Mouse (Mus musculus): Measurements from ENCODE around the gene Adgrv1.

The Adgrv1 gene

DNA sequence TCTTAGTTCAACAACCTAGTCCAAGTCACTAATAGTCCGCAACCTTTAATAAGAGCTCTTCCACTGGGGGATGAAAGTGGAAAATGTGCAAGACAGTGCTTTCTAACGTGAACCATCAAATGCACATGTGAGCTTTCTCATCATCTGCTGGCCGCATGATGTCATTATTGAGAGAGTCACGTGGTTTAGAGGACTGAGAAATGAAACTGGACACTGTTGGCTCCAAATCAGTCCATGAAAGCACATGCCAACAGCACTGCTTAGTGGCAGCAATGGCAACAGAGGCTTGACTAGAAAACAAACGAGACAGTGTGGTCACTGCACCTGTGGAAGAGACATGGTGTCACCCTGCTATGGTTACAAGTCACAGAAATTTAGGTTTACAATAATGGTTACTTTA is 395.0 kb downstream of the Adgrv1 start:
- DNase-seq: no peak

DNA sequence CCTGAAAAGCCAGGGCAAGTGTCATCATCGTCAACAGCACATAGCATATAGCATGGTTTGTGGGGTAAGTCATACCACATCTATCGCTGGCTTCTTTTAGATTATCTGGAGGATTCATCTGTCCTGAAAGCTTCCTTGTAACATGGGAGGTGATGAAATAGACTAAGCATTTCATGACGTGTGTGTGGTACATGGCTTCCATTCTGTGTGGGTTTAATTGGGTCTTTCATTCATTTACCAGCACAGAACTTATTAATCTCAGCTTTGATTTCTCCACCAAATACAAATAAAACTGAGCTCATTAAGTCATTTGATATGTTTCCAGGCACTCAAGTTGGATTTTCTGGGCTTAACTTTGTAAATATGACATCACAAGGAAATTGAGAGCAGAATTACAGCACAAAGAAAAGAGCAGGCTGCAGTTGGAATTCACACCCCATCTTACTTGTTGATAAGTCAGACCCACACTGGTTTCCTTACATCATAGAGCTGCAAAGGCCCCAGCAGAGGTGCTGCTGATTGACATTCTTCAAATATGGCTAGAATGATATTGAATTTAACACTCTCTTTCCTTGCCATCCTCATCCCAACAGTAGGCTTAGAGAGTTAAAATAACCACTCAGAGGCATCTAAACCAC is 396.1 kb downstream of the Adgrv1 start:
- no peak for DNase-seq

- no peak for DNase-seq
These were observed 398.9 kb downstream of the Adgrv1 start for GRCm38 (mm10) chr13:81234031-81234430.

DNA sequence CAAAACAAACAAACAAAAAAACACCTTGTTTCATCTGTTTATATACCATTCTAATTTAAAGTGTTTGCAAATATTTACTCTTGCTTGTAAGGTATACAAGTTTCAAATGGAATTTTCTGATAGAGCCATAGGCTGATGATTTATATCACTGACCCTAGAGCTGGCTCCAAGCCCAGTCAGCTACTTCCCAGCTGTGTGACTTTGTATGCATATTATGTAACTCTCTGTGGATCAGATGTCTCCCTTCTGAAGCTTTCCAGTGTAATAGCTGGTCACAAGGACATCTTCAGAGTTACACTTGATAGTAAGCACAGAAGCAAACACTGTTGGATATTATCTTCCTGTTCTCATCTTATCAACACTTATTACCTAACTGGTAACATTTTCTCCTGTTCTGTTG is 400.1 kb downstream of the Adgrv1 start:
- peak; percentile 71 to 75 for DNase-seq

GRCm38 (mm10) chr13:81230161-81230560 is 402.8 kb downstream of the Adgrv1 start:
- no peak for DNase-seq

DNA sequence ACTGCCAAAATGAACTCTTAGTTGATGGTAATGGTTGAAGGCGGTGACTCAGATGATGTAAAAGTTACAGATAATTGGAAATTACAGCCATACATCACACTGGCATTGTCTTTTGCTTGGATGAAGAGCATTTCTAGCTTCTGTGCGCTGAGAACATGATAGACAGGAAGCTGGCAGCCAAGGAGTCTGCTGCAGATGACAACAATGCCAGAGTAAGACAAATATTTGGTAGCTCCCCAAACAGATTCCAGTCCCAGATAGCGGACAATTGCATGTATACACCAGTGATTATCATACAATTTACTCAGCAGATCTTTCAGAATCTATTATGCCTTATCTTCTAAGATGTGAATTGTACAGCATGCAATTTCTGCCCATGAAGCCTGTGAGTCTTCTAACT is 409.2 kb downstream of the Adgrv1 start:
- no peak for DNase-seq

GRCm38 (mm10) chr13:81222377-81222776 is 410.6 kb downstream of the Adgrv1 start:
- no peak for DNase-seq

GRCm38 (mm10) chr13:81211436-81211835 is 421.5 kb downstream of the Adgrv1 start:
- DNase-seq: no peak

- no peak for DNase-seq
These were observed 422.4 kb downstream of the Adgrv1 start for GRCm38 (mm10) chr13:81210516-81210915.

DNA sequence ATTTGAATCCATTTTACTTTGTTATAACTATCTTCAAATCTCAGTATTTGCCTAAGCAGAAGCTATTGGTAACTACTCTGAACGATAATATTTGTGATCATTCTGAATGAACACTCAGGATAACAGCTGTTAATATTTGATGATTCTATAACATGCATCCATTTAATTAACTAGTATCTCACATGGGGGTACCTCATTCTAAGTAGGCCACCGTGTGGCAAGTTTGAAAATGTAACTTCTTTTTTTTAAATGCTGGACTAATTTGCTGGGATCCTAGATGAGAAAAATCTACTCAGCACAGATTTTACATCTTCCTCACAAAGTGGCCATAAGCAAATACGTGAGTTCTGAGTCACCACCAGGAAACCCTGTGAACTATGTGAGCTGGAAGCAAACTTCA is 423.1 kb downstream of the Adgrv1 start:
- no peak for DNase-seq

GRCm38 (mm10) chr13:81208106-81208613 is 424.8 kb downstream of the Adgrv1 start:
- DNase-seq: no peak

- peak in 1 of 2 experiments; percentile 5 for DNase-seq
These were observed 450.7 kb downstream of the Adgrv1 start for GRCm38 (mm10) chr13:81181966-81182908.

DNA sequence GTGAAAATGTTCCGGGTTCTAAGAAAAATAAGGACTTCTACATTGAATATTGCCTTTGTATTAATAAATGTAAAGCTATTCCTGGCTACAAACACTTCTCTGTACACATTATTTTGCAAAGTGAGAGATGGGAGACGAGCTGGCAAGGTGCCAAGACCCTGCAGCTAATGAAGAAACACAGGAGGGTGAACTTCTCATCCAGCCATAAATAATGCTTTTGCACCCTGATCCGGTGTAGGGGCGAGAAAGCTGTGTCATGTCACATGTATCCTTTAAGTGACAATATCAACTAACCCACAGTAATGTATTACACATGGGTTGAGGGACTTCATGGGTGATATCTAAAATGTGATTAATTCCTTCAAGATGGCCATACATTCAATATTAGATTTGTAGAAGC is 451.5 kb downstream of the Adgrv1 start:
- peak; percentile 7 to 24 for DNase-seq

GRCm38 (mm10) chr13:81176820-81177219 is 456.1 kb downstream of the Adgrv1 start:
- no peak for DNase-seq

DNA sequence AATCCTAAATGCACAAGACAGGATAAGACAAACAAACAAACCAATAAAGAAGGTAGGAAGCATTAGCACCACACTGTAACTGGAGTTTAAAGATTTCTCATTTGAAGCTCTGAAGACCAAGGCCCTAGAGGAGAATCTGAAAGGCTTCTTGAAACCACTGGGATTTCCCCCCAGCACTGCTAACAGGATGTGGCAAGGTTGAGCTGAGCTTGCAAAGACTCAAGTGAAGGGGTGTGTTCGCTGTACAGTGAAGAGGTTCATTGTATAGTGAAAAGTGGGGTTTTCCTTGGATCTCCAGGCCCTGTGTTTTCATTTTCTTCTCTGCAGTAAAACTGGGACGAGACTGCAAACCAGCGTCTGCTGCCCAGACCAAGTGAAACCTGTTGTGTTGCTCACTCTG is 456.9 kb downstream of the Adgrv1 start:
- no peak for DNase-seq

DNA sequence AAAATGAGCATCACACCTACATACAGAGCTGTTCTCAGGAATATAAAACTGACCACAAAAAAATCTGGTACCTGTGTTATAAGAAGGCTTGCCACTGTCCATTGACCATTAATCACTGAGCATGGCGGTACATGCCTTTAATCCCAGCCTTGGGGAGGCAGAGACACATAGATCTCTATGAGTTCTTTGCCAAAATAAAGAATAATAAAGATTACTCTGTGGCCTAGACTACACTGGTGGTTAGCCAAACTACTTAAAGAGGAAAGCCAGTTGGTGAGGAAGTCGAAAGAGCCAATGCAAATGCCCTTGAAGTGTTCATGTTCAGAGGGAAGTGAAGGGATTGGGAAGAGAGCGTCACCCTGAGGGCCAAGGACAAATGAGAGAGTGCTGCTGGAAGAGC is 461.8 kb downstream of the Adgrv1 start:
- DNase-seq: no peak

DNA sequence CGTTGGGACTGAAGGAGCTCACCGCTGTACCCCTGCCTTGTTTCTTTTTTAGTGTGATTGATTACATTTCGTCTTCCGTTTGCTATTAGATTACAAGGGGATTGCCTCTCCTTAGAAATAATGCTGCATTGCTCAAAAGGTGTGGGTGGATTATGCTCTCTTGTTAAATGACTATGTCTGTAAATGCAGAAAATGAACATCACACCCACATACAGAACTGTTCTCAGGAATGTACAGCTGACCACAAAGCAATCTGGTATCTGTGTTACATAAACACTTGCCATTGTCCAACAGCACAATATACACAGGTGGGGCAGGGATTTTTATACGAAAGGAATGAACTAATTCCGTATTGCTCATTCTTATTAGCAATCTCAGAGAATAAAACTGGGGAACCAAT is 465.5 kb downstream of the Adgrv1 start:
- no peak for DNase-seq

DNA sequence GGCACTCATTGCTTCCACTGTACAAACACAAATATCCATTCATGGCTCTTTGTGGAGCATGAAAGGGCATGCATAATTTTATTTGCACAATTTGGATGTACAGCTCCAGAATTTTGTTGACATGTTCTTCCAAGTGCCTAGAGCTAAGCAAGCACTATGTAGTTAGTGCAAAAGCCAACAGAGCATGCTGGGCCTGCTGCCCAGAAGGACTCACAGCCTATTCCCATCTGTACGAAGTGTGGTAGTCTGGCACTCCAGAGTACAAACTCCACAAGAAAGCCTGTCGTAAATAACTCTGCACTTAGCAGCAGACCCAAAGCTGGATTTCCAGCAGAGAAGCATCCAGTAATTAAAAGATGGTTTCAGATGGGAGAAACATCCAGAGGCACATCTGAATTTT is 473.1 kb downstream of the Adgrv1 start:
- DNase-seq: peak; percentile 31 to 47

DNA sequence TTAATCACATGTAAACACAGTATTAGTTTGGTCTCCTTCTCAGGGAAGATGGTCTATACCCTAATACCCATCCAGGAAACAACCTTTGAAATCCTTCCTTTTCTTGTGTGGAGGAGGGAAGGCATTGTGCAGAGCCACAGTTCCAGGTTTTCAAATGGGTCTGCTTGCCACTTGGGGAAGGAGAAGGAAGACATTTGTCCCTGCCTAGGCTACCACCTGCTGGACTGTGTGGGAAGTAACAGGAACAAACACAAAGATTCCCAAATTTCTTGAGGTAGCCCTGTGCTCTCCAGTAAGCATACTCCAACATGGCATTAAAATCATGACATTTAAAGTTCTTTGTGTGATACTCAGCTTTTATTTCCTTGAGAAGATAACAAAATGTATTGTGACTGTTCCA is 477.6 kb downstream of the Adgrv1 start:
- peak; percentile 57 to 67 for DNase-seq

GRCm38 (mm10) chr13:81144434-81144833 is 488.5 kb downstream of the Adgrv1 start:
- no peak for DNase-seq

DNA sequence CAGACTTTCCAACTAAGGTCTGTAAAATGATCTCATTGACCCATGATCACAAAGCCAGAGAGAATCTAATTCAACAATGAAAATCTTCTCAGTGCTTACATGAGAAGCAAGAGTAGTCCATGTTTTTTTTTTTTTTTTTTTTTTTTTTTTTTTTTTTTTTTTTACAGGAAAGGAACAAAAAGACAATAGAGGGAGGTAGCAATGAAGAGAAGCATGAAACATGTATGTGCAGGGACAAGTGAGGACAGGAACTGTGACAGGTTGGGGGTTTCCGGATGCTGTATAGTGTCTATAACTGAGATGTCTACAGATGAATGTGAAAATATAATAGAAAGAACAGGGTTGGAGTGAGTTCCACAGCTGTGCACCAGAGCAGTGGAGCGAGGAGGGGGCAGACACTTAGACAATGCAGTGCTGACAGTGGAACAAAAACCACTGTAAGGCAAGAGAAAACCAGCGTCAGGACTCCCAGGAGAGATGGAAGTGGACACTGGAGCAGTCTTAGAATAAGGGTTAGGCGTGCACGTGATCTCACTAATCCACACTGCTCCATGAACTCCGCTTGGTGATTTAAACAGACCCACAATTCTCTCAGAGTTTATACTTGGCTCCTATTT is 490.6 kb downstream of the Adgrv1 start:
- no peak for DNase-seq

DNA sequence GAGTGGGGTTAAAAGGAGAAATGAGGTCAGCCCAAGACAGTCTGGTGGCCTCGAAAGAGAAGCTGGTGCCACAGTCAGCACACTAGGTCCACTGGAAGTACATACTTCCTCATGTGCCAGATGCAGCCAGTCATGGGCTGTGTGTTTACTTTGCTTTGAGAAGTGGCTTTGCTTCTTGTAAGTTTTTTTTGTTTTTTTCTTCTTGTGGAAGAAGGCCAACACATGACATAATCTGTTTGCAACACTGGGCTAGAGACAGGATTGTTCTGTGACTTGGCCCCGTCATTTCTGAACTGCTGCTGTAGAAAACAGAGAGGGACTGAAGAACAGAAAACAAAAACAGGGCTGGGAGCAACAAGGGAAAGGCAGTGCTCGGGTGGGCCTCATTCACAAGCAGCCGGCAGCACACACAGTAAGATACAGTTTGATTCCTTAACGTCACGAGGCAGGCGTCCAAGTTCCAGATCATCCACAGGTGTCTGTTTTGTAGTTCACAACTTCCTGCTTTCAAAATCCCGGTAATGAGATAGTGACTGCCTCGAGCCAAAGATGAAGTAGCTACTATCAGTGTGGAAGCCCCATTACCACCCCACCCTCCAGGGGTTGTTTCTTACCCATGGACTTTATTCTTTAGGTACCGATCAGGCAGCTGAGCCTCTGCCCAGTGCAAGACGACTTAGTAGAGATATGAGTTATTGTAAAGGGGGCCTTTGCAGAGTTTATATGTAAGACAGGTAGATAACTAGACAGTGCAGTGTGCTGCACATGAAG is 496.1 kb downstream of the Adgrv1 start:
- peak; percentile 27 to 34 for DNase-seq

DNA sequence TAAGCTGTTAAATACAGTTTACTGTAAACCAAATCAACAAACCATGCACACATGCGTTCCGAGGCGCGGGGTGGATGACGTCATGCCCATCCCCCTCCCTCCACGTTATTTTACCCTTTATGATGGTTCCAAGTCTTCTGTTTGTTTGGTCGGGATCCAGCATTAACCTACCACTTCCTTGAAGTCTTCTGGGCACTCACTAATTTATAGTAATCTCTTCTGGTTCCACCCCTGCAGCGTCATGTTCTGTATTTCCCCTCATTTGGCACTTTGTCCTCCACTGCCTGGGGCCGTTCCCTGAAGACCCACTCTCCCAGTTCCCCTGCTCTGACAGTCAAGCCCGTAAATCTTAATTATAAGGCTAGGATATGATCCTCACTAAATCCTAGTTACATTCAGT is 497.0 kb downstream of the Adgrv1 start:
- peak in 1 of 2 experiments; percentile 22 for DNase-seq
